Mouse (Mus musculus) lung, postnatal 25 days (tissue): ENCODE measurements around the gene Kcnk4.

ENCODE experiments used
- DNase-seq: peaks from one replicate; pipeline ENCODE4 v3.0.0; 2022; ENCODE audit warnings: low spot score

Kcnk4 gene

GRCm38 (mm10) chr19:6968491-6969271 is 34.4 kb upstream of the Kcnk4 start:
- peak; percentile 37 for DNase-seq

- no peak for DNase-seq
Measured at GRCm38 (mm10) chr19:6956461-6956860, 22.1 kb upstream of the Kcnk4 start.

GRCm38 (mm10) chr19:6955424-6955823 is 21.1 kb upstream of the Kcnk4 start:
- DNase-seq, result no peak

- DNase-seq, result peak; percentile 75
Measured at GRCm38 (mm10) chr19:6954046-6954445, 19.7 kb upstream of the Kcnk4 start.

- peak; percentile 91 for DNase-seq
Measured at GRCm38 (mm10) chr19:6952712-6953037, 18.4 kb upstream of the Kcnk4 start.

- DNase-seq, result peak; percentile 83
Measured at GRCm38 (mm10) chr19:6951994-6952711, 17.8 kb upstream of the Kcnk4 start.

GRCm38 (mm10) chr19:6951381-6951968 is 17.2 kb upstream of the Kcnk4 start:
- DNase-seq, result peak; percentile 98

GRCm38 (mm10) chr19:6950613-6951153 is 16.4 kb upstream of the Kcnk4 start:
- peak; percentile 59 for DNase-seq

- DNase-seq, result no peak
Measured at GRCm38 (mm10) chr19:6949951-6950350, 15.6 kb upstream of the Kcnk4 start.

- DNase-seq, result no peak
Measured at GRCm38 (mm10) chr19:6949532-6949931, 15.2 kb upstream of the Kcnk4 start.

GRCm38 (mm10) chr19:6948186-6948585 is 13.9 kb upstream of the Kcnk4 start:
- no peak for DNase-seq

GRCm38 (mm10) chr19:6947742-6948141 is 13.4 kb upstream of the Kcnk4 start:
- no peak for DNase-seq

- DNase-seq, result no peak
Measured at GRCm38 (mm10) chr19:6943709-6944108, 9.4 kb upstream of the Kcnk4 start.

- no peak for DNase-seq
Measured at GRCm38 (mm10) chr19:6942764-6943163, 8.4 kb upstream of the Kcnk4 start.

GRCm38 (mm10) chr19:6942249-6942691 is 8.0 kb upstream of the Kcnk4 start, which contains the start of gene Gpr137:
Gene Gpr137 (minus strand): TSS chr19:6942480.
- DNase-seq, result peak; percentile 98

GRCm38 (mm10) chr19:6941372-6942248 is 7.3 kb upstream of the Kcnk4 start, which contains the start of gene Bad:
Gene Bad (plus strand): TSS chr19:6941861.
- peak; percentile 92 for DNase-seq

- DNase-seq, result no peak
Measured at GRCm38 (mm10) chr19:6940396-6941351, 6.4 kb upstream of the Kcnk4 start.

GRCm38 (mm10) chr19:6939106-6940002 is 5.0 kb upstream of the Kcnk4 start:
- DNase-seq, result no peak
